Mouse (Mus musculus) bone marrow macrophage, adult 2 months (primary cell): ENCODE measurements around the gene Usp24.

Experiments
- CTCF ChIP-seq: IDR thresholded peaks from 2 replicates; pipeline ENCODE4 v1.5.1; 2012; ENCODE audit warnings: low read depth, mild to moderate bottlenecking, low read length, moderate library complexity
- POLR2A ChIP-seq: IDR thresholded peaks from 2 replicates; pipeline ENCODE4 v1.6.1; 2012; ENCODE audit warnings: mild to moderate bottlenecking, low read depth, low read length, borderline replicate concordance

DNA sequence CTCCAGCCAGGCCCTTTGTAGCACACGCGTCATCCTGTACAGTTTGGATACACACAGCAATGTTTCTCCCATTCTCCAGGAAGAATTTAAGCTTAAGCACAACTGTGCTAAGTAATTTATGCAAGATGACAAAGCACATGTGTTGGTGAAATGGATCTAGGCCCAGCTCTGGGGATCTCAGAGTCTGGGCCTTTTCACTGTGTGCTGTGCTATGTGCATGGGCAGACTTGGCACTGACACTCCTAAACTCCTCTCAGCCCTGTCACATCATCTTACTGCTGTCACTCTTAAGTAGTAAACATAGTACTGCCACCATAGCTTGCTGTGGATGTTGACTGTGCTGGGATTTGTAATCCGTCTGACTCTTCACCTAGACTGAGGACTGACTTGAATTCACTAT, 106.6 kb downstream of the Usp24 start:
- no peak for TF ChIP-seq CTCF
- no peak for TF ChIP-seq POLR2A
